Comparison of ENCODE assay signal across 8 mouse cellular contexts in the genomic region with DNA sequence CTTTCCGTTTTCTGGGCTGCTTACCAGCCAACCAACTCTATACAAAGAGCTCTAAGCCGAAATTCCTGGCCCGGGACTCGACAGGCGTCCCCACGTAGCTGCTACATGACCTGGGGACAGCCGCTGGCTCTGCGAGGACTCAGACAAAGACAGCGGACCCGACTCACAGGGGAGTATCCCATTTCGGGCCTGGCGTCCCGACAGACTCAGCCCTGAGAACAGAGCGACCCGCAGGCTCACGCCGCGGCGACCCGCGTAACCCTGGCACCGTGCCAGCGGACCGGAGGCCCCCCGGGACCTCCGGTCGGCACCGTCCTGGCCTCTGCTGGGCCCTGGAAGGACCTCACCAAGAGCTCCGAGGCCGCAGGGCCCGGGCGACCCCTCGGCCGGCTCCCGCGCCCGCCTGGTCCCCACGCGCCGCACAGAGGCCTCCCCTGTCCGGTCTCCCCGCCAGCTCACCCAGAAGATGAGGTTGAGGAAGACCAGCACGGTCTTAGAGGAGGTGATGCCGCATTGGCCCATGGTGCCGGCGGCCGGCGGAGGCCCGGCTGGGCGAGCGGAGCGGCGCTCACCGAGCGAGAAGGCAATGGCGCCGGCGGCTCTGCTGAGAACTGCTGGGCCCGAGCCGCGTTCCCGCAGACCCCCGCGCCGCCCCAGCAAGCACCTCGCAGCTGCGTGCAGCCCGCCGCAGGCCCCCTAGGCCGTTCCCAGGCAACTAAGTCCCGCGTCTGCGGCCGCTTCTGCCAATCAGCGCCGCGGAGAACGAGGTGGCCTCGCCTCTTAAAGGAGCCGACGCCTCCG. TPM values are rescaled to one million over a fixed set of nuclear protein-coding genes. Genes with fewer than 3 reads are reported as not detected.
DNase-seq lines count a peak whose midpoint lies in the region; ATAC-seq lines count a peak whose summit lies in the region.

No protein-coding gene starts in this region.

- no peaks in the 10 kb centered on the region for H3K27me3 ChIP-seq in intestine, embryonic 15.5 days (replicated peaks)

- under 1% methylated on average over 82 of the region's 82 CpGs for WGBS in intestine, embryonic 15.5 days

- peak overlapping the region; percentile 94 for H3K27ac ChIP-seq in intestine, embryonic 15.5 days

- peak; percentile 93 for DNase-seq in adrenal gland, adult 2 months
- peak; percentile 97 for DNase-seq in embryo, embryonic 11 days
- peak; percentile 82 to 84 for DNase-seq in gastrocnemius, postnatal 36 days
- DNase-seq in left cerebral cortex, postnatal 25 days (ENCODE audit: low spot score in 2 of 2): peak; percentile 95 to 97
- DNase-seq in mesoderm, embryonic 11.5 days (ENCODE audit: low read depth, low spot score): peak; percentile 94
- peak; percentile 91 to 94 for DNase-seq in right cerebral cortex, postnatal 36 days (ENCODE audit: low spot score in 2 of 2)
- peak; percentile 89 for DNase-seq in urinary bladder, postnatal 4 days (ENCODE audit: low spot score in 2 of 2)

- intact Hi-C loops in gastrocnemius, postnatal 36 days (cut with DNase I): no loop called here
- intact Hi-C loops in left cerebral cortex, postnatal 25 days (cut with DNase I): loop anchor here (2.0 kb wide), 1 partner anchor 40 kb away; no protein-coding TSS in a partner anchor

- no peaks in the 10 kb centered on the region for H3K36me3 ChIP-seq in intestine, embryonic 15.5 days

- H3K4me2 ChIP-seq in intestine, embryonic 15.5 days (replicated peaks): peak overlapping the region; percentile 61

- peaks cover 8% of the 10 kb centered on the region for H3K4me1 ChIP-seq in intestine, embryonic 15.5 days (replicated peaks)

- no peaks in the 10 kb centered on the region for H3K9me3 ChIP-seq in intestine, embryonic 15.5 days

- H3K4me3 ChIP-seq in intestine, embryonic 15.5 days (replicated peaks): peak overlapping the region; percentile 98

- peak overlapping the region; percentile 99 for H3K9ac ChIP-seq in intestine, embryonic 15.5 days

- peak; percentile 95 for ATAC-seq in intestine, embryonic 15.5 days

RNA-seq across cellular contexts. Expression of gene Tspan3, which starts 4.7 kb away (rescaled TPM):
- total RNA-seq in adrenal gland, adult 2 months (2021): 100 to 1,000 TPM in 1 of 2 experiments, 10 to 100 TPM in 1; 80.4 to 133 TPM
- polyA plus RNA-seq in adrenal gland, adult 2 months (2012; rRNA removed): 158 and 160 TPM in 2 replicates
- total RNA-seq in gastrocnemius, postnatal 36 days (2021): 100 to 1,000 TPM; 107 to 108 TPM
- 404 and 411 TPM in 2 replicates for polyA plus RNA-seq in intestine, embryonic 15.5 days (2015; fragmentation: Nextera tagmentation; extraction: Ambion mirVana)
- total RNA-seq in left cerebral cortex, postnatal 25 days (2021): 100 to 1,000 TPM; 377 to 393 TPM

Comparison
In these comparisons a context has a peak if more than half of its experiments do, and no peak if none do; other contexts are left out.
1. Peak in every context shown above with its lines: DNase-seq, ATAC-seq, H3K4me3 ChIP-seq and H3K27ac ChIP-seq.